Mouse (Mus musculus): ENCODE data around the gene Zg16. TPM values are rescaled to one million over a fixed set of nuclear protein-coding genes. Genes with fewer than 3 reads are reported as not detected.

Gene Zg16
- polyA plus RNA-seq, 1 experiment from 2014 or later: 37.2 TPM

DNA sequence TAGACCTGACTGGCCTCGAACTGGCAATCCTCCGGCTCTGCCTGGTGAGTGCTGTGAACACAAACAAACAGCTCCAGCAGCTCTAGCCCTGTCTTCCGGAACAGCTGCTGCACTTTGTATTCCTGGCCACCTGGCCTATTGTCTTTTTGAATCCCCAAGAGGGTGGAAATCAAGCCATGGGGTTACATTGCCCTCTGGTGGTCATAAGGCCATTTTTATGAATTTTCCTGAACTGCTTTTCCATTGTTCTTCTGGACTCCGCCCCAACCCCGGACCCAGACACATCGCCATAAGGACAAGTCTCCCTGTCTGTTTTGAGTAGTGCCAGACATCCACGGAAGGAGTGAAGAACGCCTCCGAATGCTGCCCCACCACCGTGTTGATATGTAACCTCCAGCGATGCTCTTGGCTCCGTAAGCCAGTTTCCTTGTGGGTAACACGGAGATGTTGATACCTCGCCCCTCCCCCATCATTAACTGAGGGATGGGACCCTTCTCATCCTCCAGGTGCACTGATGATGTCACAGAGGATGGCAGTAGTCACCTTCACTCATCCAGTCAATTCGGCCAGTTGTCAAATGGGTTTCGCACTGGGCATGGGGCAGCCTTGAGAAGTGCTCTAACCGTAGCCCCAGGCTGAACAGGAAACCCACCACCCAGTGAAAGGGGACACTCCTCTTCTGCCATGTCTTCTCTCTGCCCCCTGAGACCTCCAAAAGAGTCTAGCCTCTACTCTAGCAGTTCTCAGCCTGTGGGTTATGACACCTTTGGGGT is 17.6 kb upstream of the Zg16 start:
- peak overlapping the region; percentile 64 for H3K9ac ChIP-seq (ENCODE audit: low read depth, low read length)
- no peaks in the 10 kb centered on the region for H3K27me3 ChIP-seq (replicated peaks; ENCODE audit: control insufficient read depth, insufficient read depth, low read length)

DNA sequence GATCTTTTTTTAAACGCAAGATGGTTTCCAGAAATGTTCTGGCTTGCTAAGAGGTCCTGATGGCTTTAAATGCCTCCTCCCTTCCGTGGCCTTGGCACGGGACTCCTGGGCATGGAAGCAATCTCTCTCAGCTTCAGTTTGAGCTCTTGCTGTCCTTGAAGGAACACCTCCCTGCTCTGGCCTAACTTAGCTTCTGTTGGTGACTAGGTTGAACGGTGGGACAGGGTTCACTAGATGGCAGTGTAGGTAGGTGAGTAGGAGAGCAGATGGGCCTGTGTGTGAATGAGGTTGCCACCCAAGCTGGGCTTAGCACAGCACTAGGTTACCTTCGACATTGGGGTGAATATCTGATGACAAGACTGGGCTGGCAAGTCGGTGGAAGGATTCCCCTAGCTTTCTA is 16.8 kb upstream of the Zg16 start:
- Histone ChIP-seq H3K9me3 (ENCODE audit: control insufficient read depth, low read length) (no peaks in the 10 kb centered on the region), H3K4me2 (ENCODE audit: low read depth, low read length) (no peak overlapping the region), H3K4me3 (ENCODE audit: low read length) (no peak overlapping the region), H3K27me3 (replicated peaks; ENCODE audit: control insufficient read depth, insufficient read depth, low read length) (no peaks in the 10 kb centered on the region), H3K9ac (ENCODE audit: low read depth, low read length) (peak overlapping the region; percentile 34; the same call in 1 of the 2 replicates), H3K4me1 (ENCODE audit: control insufficient read depth, insufficient read depth, low read length) (peaks cover 9% of the 10 kb centered on the region), H3K36me3 (ENCODE audit: control insufficient read depth, insufficient read depth, low read length) (no peaks in the 10 kb centered on the region), H3K27ac (ENCODE audit: low read length) (peak overlapping the region; percentile 43; the same call in 1 of the 2 replicates)
- WGBS: 62% methylated on average over 6 of the region's 6 CpGs
- no peak; the same call in 1 of the 2 replicates for ATAC-seq

More for the DNA sequence above, 17.6 kb upstream of the Zg16 start:
- Histone ChIP-seq H3K9me3 (ENCODE audit: control insufficient read depth, low read length) (no peaks in the 10 kb centered on the region), H3K4me1 (ENCODE audit: control insufficient read depth, insufficient read depth, low read length) (peaks cover 9% of the 10 kb centered on the region), H3K4me2 (ENCODE audit: low read depth, low read length) (peak overlapping the region; percentile 57), H3K36me3 (ENCODE audit: control insufficient read depth, insufficient read depth, low read length) (no peaks in the 10 kb centered on the region), H3K4me3 (ENCODE audit: low read length) (peak overlapping the region; percentile 40), H3K27ac (ENCODE audit: low read length) (peak overlapping the region; percentile 43; the same call in 1 of the 2 replicates)
- peak; percentile 89 for ATAC-seq
- 13% methylated on average over 17 of the region's 17 CpGs for WGBS

GRCm38 (mm10) chr7:127102148-127102547 is 15.0 kb upstream of the Zg16 start:
- no peaks in the 10 kb centered on the region for H3K36me3 ChIP-seq (ENCODE audit: control insufficient read depth, insufficient read depth, low read length)
- no peaks in the 10 kb centered on the region for H3K27me3 ChIP-seq (replicated peaks; ENCODE audit: control insufficient read depth, insufficient read depth, low read length)
- no peak for ATAC-seq
- H3K4me2 ChIP-seq (ENCODE audit: low read depth, low read length): no peak overlapping the region
- peaks cover 9% of the 10 kb centered on the region for H3K4me1 ChIP-seq (ENCODE audit: control insufficient read depth, insufficient read depth, low read length)
- H3K27ac ChIP-seq (ENCODE audit: low read length): no peak overlapping the region
- no peak overlapping the region for H3K9ac ChIP-seq (ENCODE audit: low read depth, low read length)
- no peaks in the 10 kb centered on the region for H3K9me3 ChIP-seq (ENCODE audit: control insufficient read depth, low read length)
- WGBS: 70% methylated on average over 6 of the region's 6 CpGs
- H3K4me3 ChIP-seq (ENCODE audit: low read length): no peak overlapping the region

GRCm38 (mm10) chr7:127101451-127102016 is 14.4 kb upstream of the Zg16 start:
- no peak overlapping the region for H3K9ac ChIP-seq (ENCODE audit: low read depth, low read length)
- H3K27me3 ChIP-seq (replicated peaks; ENCODE audit: control insufficient read depth, insufficient read depth, low read length): no peaks in the 10 kb centered on the region
- H3K4me3 ChIP-seq (ENCODE audit: low read length): no peak overlapping the region
- no peak overlapping the region for H3K4me2 ChIP-seq (ENCODE audit: low read depth, low read length)
- no peak for ATAC-seq
- no peaks in the 10 kb centered on the region for H3K36me3 ChIP-seq (ENCODE audit: control insufficient read depth, insufficient read depth, low read length)
- H3K9me3 ChIP-seq (ENCODE audit: control insufficient read depth, low read length): no peaks in the 10 kb centered on the region
- H3K4me1 ChIP-seq (ENCODE audit: control insufficient read depth, insufficient read depth, low read length): peaks cover 9% of the 10 kb centered on the region
- H3K27ac ChIP-seq (ENCODE audit: low read length): no peak overlapping the region
- WGBS: 23% methylated on average over 2 of the region's 2 CpGs

GRCm38 (mm10) chr7:127099528-127099927 is 12.4 kb upstream of the Zg16 start:
- Histone ChIP-seq H3K27me3 (replicated peaks; ENCODE audit: control insufficient read depth, insufficient read depth, low read length) (no peaks in the 10 kb centered on the region), H3K4me1 (ENCODE audit: control insufficient read depth, insufficient read depth, low read length) (peaks cover 4% of the 10 kb centered on the region; the same call in 1 of the 2 replicates), H3K9me3 (ENCODE audit: control insufficient read depth, low read length) (no peaks in the 10 kb centered on the region), H3K9ac (ENCODE audit: low read depth, low read length) (no peak overlapping the region), H3K4me3 (ENCODE audit: low read length) (no peak overlapping the region), H3K36me3 (ENCODE audit: control insufficient read depth, insufficient read depth, low read length) (no peaks in the 10 kb centered on the region), H3K4me2 (ENCODE audit: low read depth, low read length) (no peak overlapping the region), H3K27ac (ENCODE audit: low read length) (no peak overlapping the region)
- 85% methylated on average over 4 of the region's 4 CpGs for WGBS
- ATAC-seq: no peak

- H3K36me3 ChIP-seq (ENCODE audit: control insufficient read depth, insufficient read depth, low read length): no peaks in the 10 kb centered on the region
- no peaks in the 10 kb centered on the region for H3K27me3 ChIP-seq (replicated peaks; ENCODE audit: control insufficient read depth, insufficient read depth, low read length)
- H3K9ac ChIP-seq (ENCODE audit: low read depth, low read length): no peak overlapping the region
- no peak for ATAC-seq
- H3K27ac ChIP-seq (ENCODE audit: low read length): no peak overlapping the region
- H3K4me3 ChIP-seq (ENCODE audit: low read length): no peak overlapping the region
- no peak overlapping the region for H3K4me2 ChIP-seq (ENCODE audit: low read depth, low read length)
- no peaks in the 10 kb centered on the region for H3K9me3 ChIP-seq (ENCODE audit: control insufficient read depth, low read length)
- WGBS: 90% methylated on average over 4 of the region's 4 CpGs
- no peaks in the 10 kb centered on the region for H3K4me1 ChIP-seq (ENCODE audit: control insufficient read depth, insufficient read depth, low read length)
Observed at GRCm38 (mm10) chr7:127098950-127099349, 11.8 kb upstream of the Zg16 start.

GRCm38 (mm10) chr7:127098521-127098920 is 11.4 kb upstream of the Zg16 start:
- no peak overlapping the region for H3K4me2 ChIP-seq (ENCODE audit: low read depth, low read length)
- H3K4me1 ChIP-seq (ENCODE audit: control insufficient read depth, insufficient read depth, low read length): no peaks in the 10 kb centered on the region
- H3K4me3 ChIP-seq (ENCODE audit: low read length): no peak overlapping the region
- 83% methylated on average over 5 of the region's 5 CpGs for WGBS
- H3K9ac ChIP-seq (ENCODE audit: low read depth, low read length): no peak overlapping the region
- H3K9me3 ChIP-seq (ENCODE audit: control insufficient read depth, low read length): no peaks in the 10 kb centered on the region
- no peaks in the 10 kb centered on the region for H3K27me3 ChIP-seq (replicated peaks; ENCODE audit: control insufficient read depth, insufficient read depth, low read length)
- ATAC-seq: no peak
- no peaks in the 10 kb centered on the region for H3K36me3 ChIP-seq (ENCODE audit: control insufficient read depth, insufficient read depth, low read length)
- no peak overlapping the region for H3K27ac ChIP-seq (ENCODE audit: low read length)

- no peak for ATAC-seq
- WGBS: 58% methylated on average over 7 of the region's 7 CpGs
Observed at GRCm38 (mm10) chr7:127096456-127096855, 9.3 kb upstream of the Zg16 start.

DNA sequence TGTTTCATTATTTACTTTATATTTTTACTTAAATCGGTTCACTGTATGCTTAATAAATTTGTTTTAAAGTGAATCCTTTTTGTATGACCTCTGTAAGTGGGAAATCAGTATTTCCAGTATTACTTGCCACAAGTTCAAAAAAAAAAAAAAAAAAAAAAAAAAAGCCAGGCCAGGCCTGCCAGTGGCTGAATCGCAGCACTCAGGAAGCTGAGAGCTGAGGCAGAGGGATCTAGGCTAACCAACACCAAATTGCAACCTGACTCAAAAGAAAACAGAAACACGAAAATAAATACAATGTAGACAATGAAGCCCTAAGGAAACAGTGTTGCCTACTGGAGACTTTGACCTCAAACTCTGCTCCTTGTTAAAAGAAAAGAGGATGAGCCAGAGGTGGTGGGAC is 6.8 kb upstream of the Zg16 start:
- 71% methylated on average over 3 of the region's 3 CpGs for WGBS
- Histone ChIP-seq H3K27me3 (replicated peaks; ENCODE audit: control insufficient read depth, insufficient read depth, low read length) (no peaks in the 10 kb centered on the region), H3K4me2 (ENCODE audit: low read depth, low read length) (no peak overlapping the region), H3K9me3 (ENCODE audit: control insufficient read depth, low read length) (no peaks in the 10 kb centered on the region), H3K27ac (ENCODE audit: low read length) (no peak overlapping the region), H3K9ac (ENCODE audit: low read depth, low read length) (no peak overlapping the region), H3K36me3 (ENCODE audit: control insufficient read depth, insufficient read depth, low read length) (no peaks in the 10 kb centered on the region), H3K4me3 (ENCODE audit: low read length) (no peak overlapping the region), H3K4me1 (ENCODE audit: control insufficient read depth, insufficient read depth, low read length) (peaks cover 13% of the 10 kb centered on the region)
- ATAC-seq: no peak

More at GRCm38 (mm10) chr7:127096456-127096855, 9.3 kb upstream of the Zg16 start:
- Histone ChIP-seq H3K4me2 (ENCODE audit: low read depth, low read length) (no peak overlapping the region), H3K36me3 (ENCODE audit: control insufficient read depth, insufficient read depth, low read length) (no peaks in the 10 kb centered on the region), H3K4me3 (ENCODE audit: low read length) (no peak overlapping the region), H3K27me3 (replicated peaks; ENCODE audit: control insufficient read depth, insufficient read depth, low read length) (no peaks in the 10 kb centered on the region), H3K27ac (ENCODE audit: low read length) (no peak overlapping the region), H3K4me1 (ENCODE audit: control insufficient read depth, insufficient read depth, low read length) (no peaks in the 10 kb centered on the region), H3K9me3 (ENCODE audit: control insufficient read depth, low read length) (no peaks in the 10 kb centered on the region), H3K9ac (ENCODE audit: low read depth, low read length) (no peak overlapping the region)

Measured in intestine, embryonic 16.5 days (tissue).